Comparison of ENCODE assay signal across 1 mouse cellular context in the genomic region with DNA sequence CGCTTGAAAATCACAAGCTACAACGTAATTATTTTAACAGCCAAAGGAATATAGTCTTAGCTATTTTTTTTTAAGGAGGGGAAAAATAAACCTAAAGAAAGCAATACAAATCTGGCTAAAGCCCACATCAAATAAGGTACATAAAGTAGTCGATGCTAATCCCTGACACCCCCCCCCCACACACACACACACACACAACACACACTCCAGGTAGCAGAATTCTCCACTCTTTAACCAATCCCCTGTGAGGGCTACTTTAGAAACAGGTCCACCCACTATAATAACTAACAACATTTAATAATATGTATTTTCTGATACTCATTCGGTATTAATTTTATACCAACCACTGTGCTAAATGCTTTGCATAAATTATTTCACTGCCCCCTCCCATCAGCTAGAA.
TF ChIP-seq lines count a peak whose summit lies in the region.

No protein-coding gene starts in this region.

TF ChIP-seq in CH12.LX, 34 proteins besides CTCF, POLR2A, EP300 and RAD21 (continued from another document):
- TF ChIP-seq KAT2A (IDR thresholded peaks at IDR 0.05; ENCODE audit: insufficient replicate concordance, low read length) = no peak
- no peak for TF ChIP-seq USF2 (conservative IDR thresholded peaks at IDR 0.05; ENCODE audit: low read depth, low read length)
- TF ChIP-seq TBP (conservative IDR thresholded peaks at IDR 0.05; ENCODE audit: low read depth, low read length) = no peak
- no peak for TF ChIP-seq MAFK (IDR thresholded peaks at IDR 0.05; ENCODE audit: insufficient replicate concordance, low read length)
- no peak for TF ChIP-seq PAX5 (IDR thresholded peaks at IDR 0.05; ENCODE audit: low read length)
- TF ChIP-seq ETS1 (conservative IDR thresholded peaks at IDR 0.05; ENCODE audit: low read depth, low read length) = no peak
- TF ChIP-seq USF1 (IDR thresholded peaks at IDR 0.05; ENCODE audit: low read depth, low read length) = no peak
- no peak for TF ChIP-seq MAX (IDR thresholded peaks at IDR 0.05; ENCODE audit: low read length)
- TF ChIP-seq CHD2 (IDR thresholded peaks at IDR 0.05; ENCODE audit: low read length) = no peak
- no peak for TF ChIP-seq TCF12 (IDR thresholded peaks at IDR 0.05; ENCODE audit: low read depth, low read length)
- TF ChIP-seq SMC3 (IDR thresholded peaks at IDR 0.05; ENCODE audit: low read depth, low read length) = no peak
- TF ChIP-seq GABPA (IDR thresholded peaks at IDR 0.05; ENCODE audit: insufficient replicate concordance, low read depth, low read length) = no peak
- no peak for TF ChIP-seq HCFC1 (IDR thresholded peaks at IDR 0.05; ENCODE audit: low read depth, low read length)
- no peak for TF ChIP-seq BHLHE40 (IDR thresholded peaks at IDR 0.05; ENCODE audit: low read depth, low read length)
- TF ChIP-seq RCOR1 (conservative IDR thresholded peaks at IDR 0.05; ENCODE audit: low read depth, low read length) = no peak
- no peak for TF ChIP-seq ELF1 (IDR thresholded peaks at IDR 0.05; ENCODE audit: low read depth, low read length)
- TF ChIP-seq POLR2AphosphoS2 (IDR thresholded peaks at IDR 0.05; ENCODE audit: low read depth, low read length) = no peak
